Mouse (Mus musculus) left cerebral cortex, adult 18-20 months (tissue): ENCODE results near the gene Dock8. TPM values are rescaled to one million over a fixed set of nuclear protein-coding genes. Genes with fewer than 3 reads are reported as not detected.

Source experiments
- DNase-seq, 2 experiments: peaks; one replicate each; pipeline ENCODE4 v3.0.0; 2021 to 2022; ENCODE audit warnings: low spot score in 2 of 2, mixed read lengths in 1 of 2
- long read RNA-seq, 2 experiments: library from polyadenylated mRNA; stranded (forward); transcript quantifications; one replicate each; pipeline ENCODE4 v2.0.0; 2021
- total RNA-seq, 2 experiments: library from RNA; stranded (reverse); gene quantifications; 2 replicates each; pipeline ENCODE4 v1.2.3; 2021

The Dock8 gene
- total RNA-seq, result 1 to 10 TPM; 2.5 to 3.3 TPM
- long read RNA-seq, experiment 1, partial matches to known transcripts, result 0 of 1 reads
- long read RNA-seq, experiment 1, other reads (novel, unspliced or antisense), result 1 of 1 reads
- long read RNA-seq, experiment 2, full-length matches to known transcripts, result 1 of 2 reads
- long read RNA-seq, experiment 2, partial matches to known transcripts, result 0 of 2 reads
- long read RNA-seq, experiment 2, other reads (novel, unspliced or antisense), result 1 of 2 reads

DNA sequence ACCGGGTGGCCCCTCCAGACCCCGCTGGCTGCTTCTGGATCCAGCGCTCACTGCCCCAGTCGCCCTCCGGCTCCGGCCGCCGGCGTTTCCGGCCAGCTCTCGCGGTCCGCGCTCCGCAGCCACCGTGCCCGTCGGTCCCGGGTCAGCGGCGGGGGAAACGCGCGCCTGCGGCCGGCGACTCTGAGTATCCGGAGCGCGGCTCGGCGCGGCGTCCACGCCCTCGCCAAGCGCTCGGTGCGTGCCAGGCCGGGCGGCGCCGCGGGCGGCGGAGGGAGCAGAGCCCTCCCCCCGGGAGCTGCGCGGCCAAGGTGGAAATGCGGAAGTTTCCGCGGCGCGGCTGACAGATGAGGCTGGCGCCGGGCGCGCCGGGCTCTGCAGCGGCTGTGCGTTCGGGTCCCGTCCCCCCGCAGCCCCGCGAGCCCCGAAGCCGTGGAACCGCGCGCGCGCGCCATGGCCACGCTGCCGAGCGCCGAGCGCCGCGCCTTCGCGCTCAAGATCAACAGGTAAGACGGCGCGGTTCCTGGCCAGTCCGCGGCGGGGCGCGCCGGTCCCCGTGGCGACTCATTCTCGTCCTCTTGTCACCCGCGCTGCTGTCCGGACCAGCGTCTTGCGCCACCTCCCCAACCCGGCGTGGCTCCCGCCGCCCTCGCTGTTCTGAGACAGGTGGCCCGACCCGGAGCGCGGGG is at the start of gene Dock8:
Gene Dock8 (plus strand): TSS at position 334 of the 686 bp plus-strand sequence.
- DNase-seq, result peak; percentile 22 to 32

DNA sequence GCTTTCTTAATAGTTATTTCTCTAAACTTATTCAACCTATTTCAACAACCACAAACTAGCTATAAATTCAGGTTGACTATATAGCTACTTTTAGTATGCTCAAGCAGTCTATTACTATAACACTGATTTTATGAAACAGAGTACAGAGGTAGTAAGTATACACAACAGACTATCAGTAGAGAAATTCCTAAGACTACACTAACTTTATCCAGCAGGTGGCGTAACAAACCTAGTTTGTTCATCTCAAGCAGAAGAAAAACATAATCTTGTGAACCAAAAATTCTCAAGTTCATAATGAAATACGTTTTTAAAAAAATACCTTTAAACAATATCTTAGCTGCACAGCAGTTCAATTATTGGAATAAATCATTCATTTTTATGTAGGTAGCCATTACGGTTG is 40.8 kb upstream of the Dock8 start:
- peak in 1 of 2 experiments; percentile 38 for DNase-seq

DNA sequence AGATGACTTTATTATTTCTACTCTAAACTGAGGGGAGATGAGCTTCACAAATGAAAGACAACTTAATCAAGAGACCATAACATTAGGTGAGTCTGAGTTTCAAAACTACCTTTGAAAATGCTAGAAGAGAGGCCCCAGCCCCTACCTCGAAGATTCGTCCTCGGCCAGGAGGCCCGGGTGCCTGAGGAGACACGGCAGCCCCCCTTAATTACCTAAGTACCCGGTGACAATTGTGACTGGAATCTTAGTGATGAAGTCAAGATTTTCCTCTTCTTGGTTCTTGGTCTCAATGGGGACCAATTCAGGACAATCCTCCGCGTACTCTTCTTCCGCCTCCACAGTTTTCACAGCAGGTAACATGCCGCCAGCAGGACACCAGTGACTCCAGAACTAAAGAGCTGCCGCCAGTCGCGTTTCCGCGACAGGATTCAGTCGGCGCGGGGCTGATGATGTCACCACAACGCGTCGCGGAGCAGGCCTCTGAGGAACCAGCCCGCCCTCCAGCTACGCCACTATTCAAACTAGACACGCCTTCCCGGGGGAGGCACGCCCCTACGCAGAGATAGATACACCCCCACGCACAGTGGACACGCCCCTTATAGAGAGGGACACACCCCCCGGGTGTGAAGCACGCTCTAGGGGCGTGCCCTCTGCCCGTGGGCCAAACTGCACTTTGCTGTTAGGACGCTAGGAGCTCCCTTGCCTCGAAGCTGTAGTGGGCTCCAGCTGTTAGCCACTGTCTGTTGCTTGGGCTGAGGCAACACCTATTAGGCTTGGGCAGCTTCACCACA is 38.0 kb upstream of the Dock8 start, which contains the start of gene Cbwd1:
Gene Cbwd1 (minus strand): TSS at position 439 of the 791 bp plus-strand sequence.
- DNase-seq, result peak; percentile 96 to 98

DNA sequence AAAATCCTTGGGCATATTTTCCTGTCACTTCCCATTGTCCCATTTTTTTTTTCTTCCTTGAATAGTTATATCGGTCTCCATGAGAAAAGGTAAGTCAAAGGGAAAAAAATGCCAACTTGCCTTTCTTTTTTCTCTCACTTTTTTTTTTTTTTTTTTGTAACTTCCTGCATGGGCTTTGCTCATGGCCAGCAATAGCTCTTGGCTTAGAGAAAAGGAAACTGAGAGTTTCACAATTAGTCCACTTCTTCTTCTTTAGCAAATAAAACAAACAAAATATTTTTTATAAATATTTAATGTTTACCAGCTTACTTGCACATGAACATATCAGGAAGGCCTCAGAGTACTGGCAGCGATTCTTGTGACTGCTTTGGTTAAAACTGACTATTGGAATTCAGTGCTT is 33.1 kb upstream of the Dock8 start:
- no peak for DNase-seq

DNA sequence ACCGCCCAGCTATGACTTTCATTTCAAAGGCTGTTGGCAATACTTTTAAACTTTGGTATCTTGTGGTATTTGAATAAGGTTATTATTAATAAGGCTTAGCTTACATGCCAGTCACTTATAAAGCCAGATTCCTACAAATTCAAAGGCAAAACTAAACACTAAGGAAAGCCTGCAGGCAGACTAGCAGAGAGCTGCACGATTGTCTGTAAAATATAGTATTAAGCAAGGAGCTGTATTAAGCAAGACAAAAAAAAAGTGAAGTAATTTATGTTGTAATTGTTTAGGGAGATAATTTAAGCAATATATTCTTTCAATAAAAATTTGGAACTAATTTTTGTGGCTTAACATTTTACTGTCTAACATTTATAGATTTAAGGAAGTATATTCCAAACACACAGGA is 32.4 kb upstream of the Dock8 start:
- DNase-seq, result no peak

DNA sequence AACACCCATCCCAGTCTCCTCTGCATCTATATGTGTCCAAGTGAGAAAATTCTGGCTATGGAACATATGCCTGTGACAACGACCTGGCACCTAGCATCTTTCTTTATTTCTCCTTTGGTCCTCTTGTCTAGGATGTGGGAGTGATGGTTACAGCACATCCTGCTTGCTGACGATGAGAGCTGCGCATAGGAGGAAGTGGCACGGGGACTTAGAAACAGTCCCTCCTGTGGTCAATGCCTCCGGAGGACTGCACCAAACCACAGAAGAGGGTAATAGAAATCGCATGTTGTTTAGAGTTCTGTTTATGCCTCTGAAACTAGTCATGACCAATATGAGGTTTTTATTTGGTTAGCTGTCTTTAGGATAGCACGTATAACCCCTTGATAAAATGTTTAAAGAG is 28.0 kb upstream of the Dock8 start:
- no peak for DNase-seq

DNA sequence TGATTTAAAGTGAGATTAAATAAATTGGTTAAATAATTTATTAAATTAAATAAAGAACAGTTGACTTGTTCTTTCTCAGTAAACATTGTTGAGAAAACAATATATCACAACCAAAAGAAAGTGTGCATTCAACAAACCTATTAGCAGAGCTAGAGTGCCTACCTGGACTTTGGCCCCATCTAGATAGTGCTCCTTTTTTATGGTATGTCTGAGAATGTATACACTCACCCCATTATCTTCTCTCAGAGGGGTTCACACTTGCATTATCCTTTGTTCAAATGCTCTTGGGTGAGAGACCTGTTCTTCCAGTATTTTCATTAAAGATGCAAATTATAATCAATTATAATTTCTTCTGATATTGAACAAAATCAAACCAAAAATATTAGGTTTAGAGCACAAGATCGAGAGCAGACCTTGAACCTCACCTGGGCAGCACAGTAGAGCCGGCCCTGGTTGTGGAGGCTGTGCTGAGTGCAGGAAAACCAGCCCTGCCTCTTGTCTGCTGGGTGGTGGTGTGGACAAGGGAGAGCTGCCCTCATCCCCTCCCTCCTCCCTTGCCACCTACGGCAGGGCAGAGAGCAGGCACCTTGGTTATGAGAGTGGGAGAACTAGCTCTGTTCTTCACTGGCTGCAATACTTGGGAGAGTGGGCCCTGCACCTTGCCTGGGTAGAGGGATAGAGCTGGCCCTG is 26.5 kb upstream of the Dock8 start:
- DNase-seq, result no peak

DNA sequence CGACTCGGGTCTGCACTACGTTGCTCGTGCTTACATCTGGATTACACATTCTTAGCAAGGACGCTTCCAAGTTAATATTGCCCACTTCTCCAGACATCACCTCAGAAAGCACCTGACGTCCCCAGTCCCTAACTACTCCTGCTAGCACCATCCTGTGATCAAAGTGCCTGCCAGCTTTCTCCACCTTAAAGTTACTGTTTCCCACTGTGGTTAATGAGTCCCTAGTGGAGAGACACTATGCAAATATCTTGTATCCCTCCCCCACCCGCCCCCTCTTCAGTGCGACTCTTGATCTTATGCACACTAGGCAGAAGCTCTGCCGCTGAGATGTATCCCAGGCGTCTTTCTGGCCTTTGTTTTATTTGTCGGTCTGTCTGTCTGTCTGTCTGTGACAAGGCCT is 21.3 kb upstream of the Dock8 start:
- no peak for DNase-seq

DNA sequence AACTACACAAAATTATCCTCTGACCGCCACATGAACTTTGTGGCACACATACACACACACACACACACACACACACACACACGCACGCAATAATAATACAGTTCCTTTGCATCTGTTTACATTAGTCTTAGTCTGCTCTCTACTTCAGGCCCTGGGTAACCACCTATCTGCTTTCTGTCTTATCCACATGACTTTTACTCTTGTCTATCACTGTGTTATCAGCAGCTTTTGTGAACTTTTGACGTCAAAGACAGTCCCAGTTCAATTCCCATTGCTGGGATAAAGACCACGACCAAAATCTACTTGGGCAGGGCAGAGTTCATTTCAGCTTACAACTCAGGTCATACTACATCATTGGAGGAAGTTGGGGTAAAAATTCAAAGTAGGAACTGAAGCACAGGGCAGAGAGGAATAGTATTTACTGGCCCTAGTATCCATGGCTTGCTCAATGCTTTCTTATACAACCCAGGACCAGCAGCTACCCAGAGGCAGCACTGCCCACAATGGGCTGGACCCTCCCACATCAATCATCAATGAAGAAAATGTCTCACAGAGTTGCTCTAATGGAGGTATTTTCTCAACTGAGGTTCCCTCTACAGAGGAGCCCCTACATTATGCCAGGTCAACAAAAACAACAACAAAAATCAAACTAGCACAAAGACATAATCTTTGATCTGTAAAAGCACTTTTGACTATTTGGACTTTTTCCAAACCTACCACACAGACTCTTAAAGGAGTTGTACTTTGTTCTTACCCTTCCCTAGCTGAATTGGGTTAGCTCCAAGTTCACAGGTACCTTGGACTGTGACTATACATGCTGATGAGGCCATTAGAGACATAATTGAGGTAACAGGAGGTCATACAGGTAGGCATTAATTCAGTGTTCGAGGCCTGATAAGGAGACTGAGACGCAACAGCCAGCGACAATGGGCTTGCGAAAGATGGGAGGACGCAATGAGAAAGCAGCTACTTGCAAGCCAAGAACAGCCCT is 20.2 kb upstream of the Dock8 start:
- DNase-seq, result no peak

DNA sequence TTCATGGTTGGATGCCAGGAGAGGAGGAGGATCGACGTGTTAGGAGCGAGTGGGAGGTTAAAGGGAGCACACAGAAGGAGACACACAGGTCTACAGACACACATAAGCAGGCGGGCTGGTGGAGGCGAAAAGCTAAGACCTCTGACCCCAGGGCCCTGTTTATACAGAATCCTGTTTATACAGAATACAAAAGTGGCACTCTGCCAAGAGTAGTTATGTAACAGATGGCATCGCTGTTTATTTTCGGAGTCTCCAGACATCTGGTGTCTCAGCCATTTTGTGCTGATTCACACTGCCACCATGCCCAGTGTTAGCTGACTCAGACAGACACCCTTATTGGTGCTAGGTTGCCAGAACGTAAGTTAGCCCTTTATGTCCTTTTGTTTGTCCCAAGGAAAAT is 18.0 kb upstream of the Dock8 start:
- peak; percentile 38 to 44 for DNase-seq

DNA sequence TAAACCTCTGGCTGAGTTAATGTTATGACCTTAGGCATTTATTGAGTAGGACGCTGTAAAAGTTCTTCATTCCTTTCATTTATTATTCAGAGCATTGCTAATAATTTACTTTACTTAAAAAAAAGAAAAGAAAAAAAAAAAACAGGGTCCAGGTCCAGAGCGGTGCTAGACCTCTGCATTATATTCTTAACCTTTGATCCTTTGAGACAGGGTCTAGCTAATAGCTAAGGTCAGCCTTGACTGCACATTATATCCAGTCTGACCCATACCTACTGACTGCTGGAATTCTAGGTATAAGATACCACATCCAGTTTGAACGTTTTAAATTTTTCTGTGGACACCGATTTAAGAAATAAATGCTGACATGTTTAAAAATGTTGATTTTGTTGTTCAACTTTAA is 16.3 kb upstream of the Dock8 start:
- DNase-seq, result no peak

DNA sequence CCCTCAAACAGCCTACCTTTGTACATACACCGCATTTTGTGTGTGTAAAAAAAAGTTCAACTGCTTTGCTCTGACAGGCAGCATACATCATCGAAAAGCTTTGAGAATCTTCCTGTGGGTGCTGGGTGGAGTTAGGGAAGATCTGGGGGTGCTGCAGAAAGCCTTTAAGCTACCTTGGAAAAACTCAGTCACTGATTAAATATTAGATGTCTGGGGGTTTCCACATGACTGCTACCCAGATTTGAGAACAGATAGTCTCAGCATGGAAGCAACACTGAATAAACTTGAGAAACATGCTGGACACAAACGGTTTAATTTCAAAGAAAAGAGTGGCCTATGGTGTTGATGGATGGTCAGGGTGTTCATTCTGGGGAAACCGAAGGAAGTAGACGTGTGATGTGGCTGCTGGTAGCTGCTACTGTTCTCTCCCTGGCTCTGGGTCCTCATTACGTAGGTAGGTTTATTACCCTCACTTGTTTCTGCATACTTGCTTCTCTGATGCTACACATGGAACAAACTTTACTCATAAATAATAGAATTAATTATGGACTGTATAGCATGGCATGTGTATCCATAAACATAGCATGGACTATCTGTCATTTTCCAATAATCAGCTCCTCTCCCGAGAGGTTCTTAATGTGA is 15.4 kb upstream of the Dock8 start:
- DNase-seq, result no peak

DNA sequence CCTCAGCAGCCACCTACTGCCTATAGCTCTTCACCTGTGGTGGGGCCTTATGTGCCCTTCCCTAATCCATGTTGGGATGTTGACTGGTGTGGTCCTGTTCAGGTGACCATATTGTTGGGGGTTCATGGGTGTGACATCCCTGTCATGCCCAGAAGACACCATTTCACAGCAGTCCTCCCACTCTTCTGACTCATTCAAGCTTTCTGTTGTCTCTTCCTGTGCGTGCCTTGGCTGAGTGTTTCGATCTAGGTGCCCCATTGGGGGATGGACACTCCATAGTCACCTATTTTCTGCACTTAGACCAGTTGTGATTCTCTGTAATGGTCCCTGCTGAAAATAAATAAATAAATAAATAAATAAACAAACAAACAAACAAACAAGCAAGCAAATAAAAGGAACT is 14.3 kb upstream of the Dock8 start:
- no peak for DNase-seq

DNA sequence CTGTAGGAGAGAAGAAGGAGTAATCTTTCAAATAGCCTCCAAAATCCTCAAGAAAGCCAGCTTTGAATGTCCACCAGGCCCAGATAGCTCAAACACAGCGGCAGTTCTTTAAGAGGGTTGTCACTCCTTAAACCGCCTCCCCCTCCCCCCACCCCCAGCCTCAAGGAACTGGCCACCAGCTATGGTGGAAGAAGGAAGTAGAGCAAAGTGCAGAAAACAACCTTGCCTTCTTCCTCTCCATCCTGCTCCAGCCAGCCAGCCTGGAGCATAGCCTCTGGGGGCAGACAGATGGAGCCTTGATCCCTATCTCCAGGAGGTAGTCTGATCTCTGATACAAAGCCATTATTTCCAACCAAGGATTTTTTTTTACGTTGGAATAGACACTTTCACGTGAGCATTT is 12.0 kb upstream of the Dock8 start:
- DNase-seq, result no peak

DNA sequence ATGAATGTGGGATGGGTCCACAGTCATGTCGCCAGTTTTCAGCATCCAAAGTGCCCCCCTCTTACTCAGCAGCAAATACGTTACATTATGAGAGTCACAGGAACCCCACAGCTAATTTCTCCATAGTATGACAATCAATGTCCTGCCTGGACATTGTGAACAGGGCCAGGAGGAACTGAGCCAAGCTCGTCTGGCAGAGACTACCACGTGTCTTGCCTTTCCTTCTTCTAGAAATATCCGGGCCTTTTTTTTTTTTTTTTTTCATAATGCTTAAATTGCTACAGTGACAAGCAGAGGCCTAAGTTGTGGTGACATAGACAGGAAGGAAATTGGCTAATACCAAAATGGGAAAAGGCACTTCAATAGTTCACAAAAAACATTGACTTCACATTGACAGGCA is 10.5 kb upstream of the Dock8 start:
- no peak for DNase-seq

DNA sequence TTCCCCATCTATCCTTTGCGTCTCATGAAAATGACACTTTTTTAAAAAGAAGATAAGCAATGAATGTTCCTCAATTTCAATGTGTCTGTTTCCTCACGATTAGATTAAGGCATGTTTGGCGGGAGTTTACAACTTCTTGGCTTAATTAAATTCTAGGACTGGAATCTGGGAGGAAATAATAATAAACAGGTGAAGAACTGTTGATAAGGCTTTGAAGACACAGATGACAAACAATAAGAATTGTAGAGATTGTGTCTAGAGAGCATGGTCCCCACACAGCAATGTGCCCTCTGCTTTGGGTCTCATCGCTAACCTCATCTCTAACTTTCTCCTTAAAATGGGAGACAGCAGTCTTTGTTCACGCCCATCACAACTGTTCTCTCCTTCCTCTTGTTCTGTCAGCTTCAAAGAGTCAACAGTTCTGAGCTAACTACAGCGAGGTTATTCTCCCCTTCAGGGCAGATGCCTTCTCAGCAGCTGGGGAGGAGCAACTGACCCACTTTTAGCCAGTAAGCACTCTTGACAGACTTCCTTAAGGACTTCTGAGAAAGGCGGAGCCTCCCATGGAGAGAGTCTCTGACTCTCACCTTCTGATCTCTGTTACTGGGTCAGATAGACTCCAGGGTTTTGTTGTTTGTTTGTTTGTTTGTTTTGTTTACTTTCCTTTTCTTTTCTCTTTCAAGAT is 9.1 kb upstream of the Dock8 start:
- no peak for DNase-seq

DNA sequence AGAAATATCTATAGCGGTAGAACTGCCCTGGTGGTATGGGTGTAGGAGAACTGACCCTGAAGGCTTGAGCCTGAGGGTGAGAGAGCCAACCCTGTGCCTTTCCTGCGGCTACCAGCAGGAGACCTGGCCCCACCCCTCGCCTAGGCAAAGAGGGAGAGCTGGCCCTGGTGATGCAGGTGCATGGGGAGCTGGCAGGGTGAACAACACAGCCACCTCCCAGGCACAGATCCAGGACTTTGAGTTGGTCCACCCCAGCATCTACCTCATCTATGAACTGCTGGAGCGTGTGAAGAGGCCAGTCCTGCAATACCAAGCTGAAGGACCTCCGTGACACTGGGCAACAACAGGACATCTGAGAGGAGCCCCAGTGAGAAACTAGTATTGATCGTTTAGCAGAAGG is 5.8 kb upstream of the Dock8 start:
- no peak for DNase-seq

DNA sequence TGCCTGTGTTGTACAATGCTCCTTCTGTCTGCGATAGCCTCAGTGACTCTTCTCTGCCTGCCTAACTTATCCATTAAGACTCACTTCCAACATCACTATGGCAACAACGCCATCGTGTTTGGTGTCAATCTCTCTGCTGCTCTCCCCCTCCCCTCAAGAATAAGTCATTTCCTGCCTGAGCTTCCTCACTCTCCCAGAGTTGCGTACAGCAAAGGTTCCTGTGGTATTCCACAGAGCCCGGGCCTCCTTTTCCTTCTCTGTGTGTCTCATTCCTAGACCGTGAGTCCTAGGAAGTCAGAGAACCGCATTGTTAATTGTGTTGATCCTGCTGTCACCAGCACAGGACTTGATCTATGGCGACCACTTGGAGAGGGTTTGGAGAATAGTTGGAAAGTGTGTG is 4.4 kb upstream of the Dock8 start:
- no peak for DNase-seq
